Mouse (Mus musculus) effector memory CD4-positive, alpha-beta T cell, adult 7 months (primary cell): ENCODE results near the gene Fam160a2. TPM values are rescaled to one million over a fixed set of nuclear protein-coding genes. Genes with fewer than 3 reads are reported as not detected.

ENCODE experiments used
- polyA plus RNA-seq: library from polyadenylated mRNA; unstranded; fragments of 100-300 nt; shearing (Covaris generic); gene quantifications from one replicate; pipeline ENCODE4 v1.2.1, GENCODE M21; 2017

The Fam160a2 gene
- 57.6 TPM for polyA plus RNA-seq

GRCm38 (mm10) chr7:105399935-105400624 is at the start of gene Fam160a2:
TSS of gene Fam160a2 (minus strand) at chr7:105400054.

GRCm38 (mm10) chr7:105425424-105426043 is 25.7 kb upstream of the Fam160a2 start, which contains the start of gene Cckbr:
TSS of gene Cckbr (plus strand) at chr7:105425731.

GRCm38 (mm10) chr7:105404268-105404667 is 4.4 kb upstream of the Fam160a2 start, which contains the start of gene Cnga4:
TSS of gene Cnga4 (plus strand) at chr7:105404568.

GRCm38 (mm10) chr7:105374866-105375265 is 25.0 kb downstream of the Fam160a2 start, which contains the start of gene Gm5901:
TSS of gene Gm5901 (plus strand) at chr7:105375038.

GRCm38 (mm10) chr7:105367930-105368329 is 31.9 kb downstream of the Fam160a2 start, which contains the start of gene Olfr692:
TSS of gene Olfr692 (plus strand) at chr7:105368230.

DNA sequence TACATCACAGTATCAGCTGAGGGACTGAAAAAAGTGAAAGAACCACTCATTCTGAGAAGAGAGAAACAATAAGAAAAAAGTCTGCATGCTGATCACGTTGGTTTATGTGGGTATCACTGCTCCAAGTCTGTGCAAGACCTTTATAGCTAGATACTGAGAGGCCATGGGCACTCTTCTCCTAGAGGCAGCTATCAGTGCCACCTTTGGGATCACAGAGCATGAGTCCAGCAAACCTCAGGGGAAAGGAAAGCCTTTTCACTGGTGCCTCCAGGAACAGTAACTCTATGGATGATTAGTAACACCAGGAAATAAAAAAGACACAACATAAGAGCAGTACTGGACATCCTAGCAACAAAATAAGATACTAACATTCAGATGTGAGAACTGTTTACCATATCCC is 57.7 kb downstream of the Fam160a2 start, which contains the start of gene Olfr691:
Gene Olfr691, minus strand, starts transcription at position 101 of the 400 bp plus-strand sequence.

GRCm38 (mm10) chr7:105334004-105334403 is 65.8 kb downstream of the Fam160a2 start, which contains the start of gene Olfr690:
TSS of gene Olfr690 (minus strand) at chr7:105334104.

Other genes starting within 250 kb of the Fam160a2 start
- gene Olfr684, start 236.4 kb downstream of the Fam160a2 start, polyA plus RNA-seq, result 0.12 TPM
- gene Olfr685, start 214.0 kb downstream of the Fam160a2 start, polyA plus RNA-seq, result not detected
- gene Olfr686, start 192.6 kb downstream of the Fam160a2 start, polyA plus RNA-seq, result not detected
- gene Olfr688, start 112.0 kb downstream of the Fam160a2 start, polyA plus RNA-seq, result not detected
- gene Olfr689, start 88.9 kb downstream of the Fam160a2 start, polyA plus RNA-seq, result 0.17 TPM
- not detected for gene Olfr690, start 66.0 kb downstream of the Fam160a2 start, polyA plus RNA-seq
- gene Olfr691, start 57.8 kb downstream of the Fam160a2 start, polyA plus RNA-seq, result 0.43 TPM
- gene Olfr692, start 31.8 kb downstream of the Fam160a2 start, polyA plus RNA-seq, result not detected
- not detected for gene Gm5901, start 25.0 kb downstream of the Fam160a2 start, polyA plus RNA-seq
- not detected for gene Cnga4, start 4.5 kb upstream of the Fam160a2 start, polyA plus RNA-seq
- gene Cckbr, start 25.7 kb upstream of the Fam160a2 start, polyA plus RNA-seq, result not detected
- gene Cavin3, start 82.2 kb upstream of the Fam160a2 start, polyA plus RNA-seq, result not detected
- 18.3 TPM for gene Smpd1, start 154.3 kb upstream of the Fam160a2 start, polyA plus RNA-seq
- gene Apbb1, start 181.6 kb upstream of the Fam160a2 start, polyA plus RNA-seq, result 8.5 TPM
- gene Hpx, start 200.1 kb upstream of the Fam160a2 start, polyA plus RNA-seq, result not detected
- gene Trim3, start 233.5 kb upstream of the Fam160a2 start, polyA plus RNA-seq, result 4.5 TPM
- gene Timm10b, start 240.0 kb upstream of the Fam160a2 start, polyA plus RNA-seq, result 97.1 TPM
- 14.5 TPM for gene Arfip2, start 240.4 kb upstream of the Fam160a2 start, polyA plus RNA-seq
- gene Gm45799, start 240.5 kb upstream of the Fam160a2 start, polyA plus RNA-seq, result 10.6 TPM